Mouse (Mus musculus) embryonic facial prominence, embryonic 13.5 days (tissue): ENCODE data around the gene Crybb1. TPM values are rescaled to one million over a fixed set of nuclear protein-coding genes. Genes with fewer than 3 reads are reported as not detected.

ENCODE experiments used
- ATAC-seq: fragments of 200-750 bp; cut with Nextera tagmentation; 2 replicates; pipeline ENCODE4 v1.8.0; 2017; ENCODE audit warnings: low read depth; ENCODE audit not compliant: insufficient number of reproducible peaks, insufficient read depth, low FRiP score, low TSS enrichment
- H3K27ac ChIP-seq: fragments of 300-500 bp; sonication (generic); 2 replicates; pipeline ENCODE4 v1.5.1; 2015; ENCODE audit warnings: moderate library complexity, mild to moderate bottlenecking, inconsistent platforms
- H3K27me3 ChIP-seq: fragments of 300-500 bp; sonication (generic); 2 replicates; pipeline ENCODE4 v1.6.1; 2015; ENCODE audit warnings: mild to moderate bottlenecking, inconsistent platforms
- H3K36me3 ChIP-seq: fragments of 300-500 bp; sonication (generic); 2 replicates; pipeline ENCODE4 v1.6.1; 2015; ENCODE audit warnings: mild to moderate bottlenecking, inconsistent platforms
- H3K4me1 ChIP-seq: fragments of 300-500 bp; sonication (generic); 2 replicates; pipeline ENCODE4 v1.6.1; 2015; ENCODE audit warnings: inconsistent platforms
- H3K4me2 ChIP-seq: fragments of 300-500 bp; sonication (generic); 2 replicates; pipeline ENCODE4 v1.6.1; 2015; ENCODE audit warnings: moderate library complexity, mild to moderate bottlenecking, inconsistent platforms
- H3K4me3 ChIP-seq: fragments of 300-500 bp; sonication (generic); 2 replicates; pipeline ENCODE4 v1.5.1; 2015; ENCODE audit warnings: mild to moderate bottlenecking, inconsistent platforms
- H3K9ac ChIP-seq: fragments of 300-500 bp; sonication (generic); 2 replicates; pipeline ENCODE4 v1.6.1; 2015; ENCODE audit warnings: mild to moderate bottlenecking, inconsistent platforms
- H3K9me3 ChIP-seq: fragments of 300-500 bp; sonication (generic); 2 replicates; pipeline ENCODE4 v1.6.1; 2016; ENCODE audit warnings: inconsistent platforms
- WGBS: fragments of 180-500 bp; shearing (Covaris S2); methylation state at CpG from one replicate; pipeline ENCODE4 v1.1.7; 2015; ENCODE audit warnings: mixed read lengths; 5-methylcytosine and 5-hydroxymethylcytosine counted together
- polyA plus RNA-seq: library from polyadenylated mRNA; unstranded; fragments of >200 nt; fragmentation: Nextera tagmentation; extraction: Ambion mirVana; gene quantifications from 2 replicates; pipeline ENCODE4 v1.2.1, GENCODE M21; 2015

Crybb1 gene
- polyA plus RNA-seq, 1 experiment from 2014 or later: 1.3 TPM

DNA sequence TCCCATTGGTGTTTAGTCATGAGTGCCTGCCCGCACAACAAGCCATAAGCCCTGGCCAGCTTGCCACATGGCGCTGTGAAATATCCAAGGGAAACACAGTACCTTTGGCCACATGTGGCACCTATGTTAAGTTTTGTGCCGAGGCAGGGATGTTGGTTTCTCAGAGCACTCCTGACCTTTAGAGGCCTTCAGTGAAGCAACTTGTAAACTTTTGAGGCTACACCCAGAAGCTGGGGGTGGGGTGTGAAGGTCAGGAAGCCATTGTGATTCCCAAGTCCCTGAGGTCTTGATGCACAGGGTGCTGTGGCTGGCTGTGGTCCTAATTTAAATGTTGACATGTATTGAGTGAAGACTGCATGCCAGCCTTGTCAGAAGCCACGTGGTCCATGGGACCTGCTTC is 43.8 kb downstream of the Crybb1 start:
- Histone ChIP-seq H3K4me3 (no peak overlapping the region), H3K27ac (no peak overlapping the region), H3K27me3 (no peaks in the 10 kb centered on the region), H3K4me2 (no peak overlapping the region), H3K4me1 (peaks cover 19% of the 10 kb centered on the region), H3K9ac (no peak overlapping the region), H3K9me3 (no peaks in the 10 kb centered on the region), H3K36me3 (peaks cover 3% of the 10 kb centered on the region; the same call in 1 of the 2 replicates)
- WGBS: 82% methylated on average over 4 of the region's 4 CpGs
- ATAC-seq: no peak

DNA sequence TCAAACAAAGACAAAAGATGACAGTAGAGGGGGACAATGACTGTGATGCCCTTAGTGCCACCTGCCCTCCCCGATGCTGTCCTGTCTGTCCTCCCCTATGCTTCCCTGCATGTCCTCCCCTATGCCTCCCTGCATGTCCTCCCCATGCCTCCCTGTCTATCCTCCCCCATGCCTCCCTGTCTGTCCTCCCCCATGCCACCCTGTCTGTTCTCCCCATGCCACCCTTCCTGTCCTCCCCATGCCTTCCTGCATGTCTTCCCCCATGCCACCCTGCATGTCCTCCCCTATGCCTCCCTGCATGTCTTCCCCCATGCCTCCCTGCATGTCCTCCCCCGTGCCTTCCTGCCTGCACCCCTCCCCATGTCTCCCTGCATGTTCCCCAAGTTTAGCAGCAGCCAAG is 44.5 kb downstream of the Crybb1 start:
- Histone ChIP-seq H3K4me1 (peaks cover 12% of the 10 kb centered on the region; the same call in 1 of the 2 replicates), H3K4me2 (no peak overlapping the region), H3K9me3 (no peaks in the 10 kb centered on the region), H3K36me3 (peaks cover 10% of the 10 kb centered on the region), H3K27me3 (no peaks in the 10 kb centered on the region), H3K27ac (no peak overlapping the region), H3K4me3 (no peak overlapping the region), H3K9ac (no peak overlapping the region)
- WGBS: 90% methylated on average over 2 of the region's 2 CpGs
- no peak for ATAC-seq

GRCm38 (mm10) chr5:112300721-112301308 is 45.2 kb downstream of the Crybb1 start:
- Histone ChIP-seq H3K27ac (no peak overlapping the region), H3K27me3 (no peaks in the 10 kb centered on the region), H3K4me3 (no peak overlapping the region), H3K9ac (no peak overlapping the region), H3K9me3 (no peaks in the 10 kb centered on the region), H3K4me2 (no peak overlapping the region), H3K4me1 (peaks cover 7% of the 10 kb centered on the region; the same call in 1 of the 2 replicates), H3K36me3 (peaks cover 17% of the 10 kb centered on the region)
- WGBS: 86% methylated on average over 6 of the region's 6 CpGs
- no peak for ATAC-seq

DNA sequence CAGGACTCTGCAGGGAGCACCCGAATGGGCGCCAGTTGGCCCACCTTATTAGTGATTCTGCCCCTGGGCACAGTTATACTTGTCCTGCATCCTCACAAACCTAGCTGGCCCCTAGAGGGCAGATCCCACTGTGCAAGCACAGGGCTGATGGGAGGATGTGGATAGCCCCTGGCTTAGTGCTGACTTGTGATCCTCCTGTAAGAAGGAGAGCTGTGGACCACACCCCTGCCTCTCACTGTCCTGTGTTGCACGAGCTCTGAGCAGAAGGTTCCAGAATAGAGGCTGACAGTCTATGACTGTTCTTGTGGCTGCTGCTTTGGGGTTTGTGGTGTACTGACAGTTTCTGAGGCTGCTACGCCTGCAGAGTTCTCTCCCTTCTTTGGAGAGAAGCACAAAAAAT is 46.1 kb downstream of the Crybb1 start:
- no peaks in the 10 kb centered on the region for H3K9me3 ChIP-seq
- no peak overlapping the region for H3K27ac ChIP-seq
- H3K9ac ChIP-seq: 0 out of 2 replicates have a peak overlapping the region, but pooled peaks have one; percentile 36
- H3K36me3 ChIP-seq: peaks cover 20% of the 10 kb centered on the region
- no peak overlapping the region for H3K4me3 ChIP-seq
- peaks cover 6% of the 10 kb centered on the region; the same call in 1 of the 2 replicates for H3K4me1 ChIP-seq
- ATAC-seq: no peak
- no peak overlapping the region for H3K4me2 ChIP-seq
- 85% methylated on average over 4 of the region's 4 CpGs for WGBS
- no peaks in the 10 kb centered on the region for H3K27me3 ChIP-seq

DNA sequence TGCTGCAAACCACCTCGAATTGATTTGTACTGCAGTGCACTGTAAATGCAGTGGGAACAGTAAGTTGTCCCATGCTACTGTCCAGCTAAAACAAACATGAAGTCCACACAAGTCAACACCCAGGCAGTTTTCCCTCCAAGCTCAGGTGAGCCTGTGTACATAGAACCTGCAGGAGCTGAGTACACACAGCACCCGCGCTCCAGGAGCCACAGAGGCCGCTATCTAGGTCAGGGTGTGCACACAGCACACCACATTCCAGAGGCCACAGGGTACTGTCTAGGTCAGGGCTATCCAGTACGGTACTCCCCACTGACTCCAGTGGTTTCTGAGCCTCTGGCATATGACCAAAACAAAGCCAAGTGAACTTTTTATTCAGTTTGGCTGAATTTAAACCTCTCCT is 46.7 kb downstream of the Crybb1 start:
- peaks cover under 1% of the 10 kb centered on the region; the same call in 1 of the 2 replicates for H3K4me1 ChIP-seq
- H3K4me3 ChIP-seq: no peak overlapping the region
- H3K36me3 ChIP-seq: peaks cover 22% of the 10 kb centered on the region
- H3K27me3 ChIP-seq: no peaks in the 10 kb centered on the region
- no peak overlapping the region for H3K4me2 ChIP-seq
- no peak overlapping the region for H3K9ac ChIP-seq
- H3K9me3 ChIP-seq: no peaks in the 10 kb centered on the region
- peak overlapping the region; percentile 7; the same call in 1 of the 2 replicates for H3K27ac ChIP-seq
- 89% methylated on average over 5 of the region's 5 CpGs for WGBS
- no peak for ATAC-seq

DNA sequence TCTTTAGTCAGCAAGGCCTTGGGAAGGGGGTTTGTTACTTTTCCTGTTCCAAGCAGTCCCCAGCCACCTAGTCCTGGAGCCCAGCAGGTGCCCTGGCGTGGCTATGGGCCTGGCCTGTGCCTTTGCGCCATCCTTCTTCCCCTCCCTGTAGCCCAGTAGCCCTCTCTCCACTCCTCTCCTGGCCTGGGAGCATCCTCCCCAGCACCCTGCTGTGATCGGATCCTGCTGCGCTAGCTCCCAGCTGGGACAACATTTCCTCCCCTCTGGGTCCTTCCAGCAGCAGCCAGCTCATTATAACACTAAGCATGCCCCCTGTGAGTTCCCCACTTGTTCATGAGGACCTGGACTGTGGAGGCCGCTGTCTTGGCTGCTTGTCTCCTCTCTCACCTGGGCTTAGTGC is 50.2 kb downstream of the Crybb1 start:
- no peak overlapping the region for H3K9ac ChIP-seq
- H3K27me3 ChIP-seq: no peaks in the 10 kb centered on the region
- no peaks in the 10 kb centered on the region for H3K4me1 ChIP-seq
- ATAC-seq: no peak
- H3K9me3 ChIP-seq: no peaks in the 10 kb centered on the region
- WGBS: 65% methylated on average over 5 of the region's 5 CpGs
- no peak overlapping the region for H3K27ac ChIP-seq
- H3K4me3 ChIP-seq: no peak overlapping the region
- no peak overlapping the region for H3K4me2 ChIP-seq
- H3K36me3 ChIP-seq: peaks cover 53% of the 10 kb centered on the region

DNA sequence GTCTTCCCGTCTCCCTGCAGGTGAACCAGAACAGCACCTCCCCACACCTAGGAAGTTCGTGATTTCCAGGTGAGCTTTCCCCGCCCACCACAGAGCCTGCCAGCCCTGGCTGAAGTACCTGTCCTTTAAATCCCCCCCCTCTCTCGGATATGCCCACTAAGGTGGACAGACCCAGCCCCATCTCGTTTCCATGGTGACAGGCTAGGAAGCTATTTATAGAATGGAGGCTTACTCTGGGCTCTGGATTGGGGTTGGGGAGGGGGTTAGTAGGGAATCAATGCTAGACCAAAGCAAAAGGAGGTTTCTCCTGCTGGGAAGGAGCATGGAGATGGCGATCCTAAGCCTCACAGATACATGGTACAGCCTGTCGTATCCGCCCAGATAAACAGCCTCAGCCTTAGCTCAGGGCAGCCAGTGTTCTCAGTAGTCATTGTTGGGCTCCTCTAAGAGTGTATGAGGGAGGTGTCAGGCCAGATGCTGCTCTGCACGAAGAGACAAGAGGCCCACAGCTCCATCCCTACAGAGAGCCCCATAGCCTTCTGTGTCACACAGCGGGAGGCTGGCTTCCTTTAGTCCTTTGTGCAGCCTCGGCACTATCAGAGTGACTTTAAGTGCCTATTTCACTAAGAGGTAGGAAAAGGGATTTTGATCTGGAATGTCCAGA is 57.7 kb downstream of the Crybb1 start:
- Histone ChIP-seq H3K9me3 (no peaks in the 10 kb centered on the region), H3K27ac (no peak overlapping the region), H3K36me3 (peaks cover 74% of the 10 kb centered on the region), H3K4me1 (no peaks in the 10 kb centered on the region), H3K4me2 (no peak overlapping the region), H3K27me3 (no peaks in the 10 kb centered on the region), H3K9ac (no peak overlapping the region), H3K4me3 (no peak overlapping the region)
- no peak for ATAC-seq
- WGBS: 73% methylated on average over 11 of the region's 11 CpGs

- Histone ChIP-seq H3K9me3 (no peaks in the 10 kb centered on the region), H3K36me3 (peaks cover 47% of the 10 kb centered on the region), H3K4me3 (no peak overlapping the region), H3K4me2 (no peak overlapping the region), H3K27ac (no peak overlapping the region), H3K4me1 (no peaks in the 10 kb centered on the region), H3K27me3 (no peaks in the 10 kb centered on the region), H3K9ac (no peak overlapping the region)
- ATAC-seq: no peak
- 81% methylated on average over 5 of the region's 5 CpGs for WGBS
These were observed 60.9 kb downstream of the Crybb1 start for GRCm38 (mm10) chr5:112316468-112316867.

DNA sequence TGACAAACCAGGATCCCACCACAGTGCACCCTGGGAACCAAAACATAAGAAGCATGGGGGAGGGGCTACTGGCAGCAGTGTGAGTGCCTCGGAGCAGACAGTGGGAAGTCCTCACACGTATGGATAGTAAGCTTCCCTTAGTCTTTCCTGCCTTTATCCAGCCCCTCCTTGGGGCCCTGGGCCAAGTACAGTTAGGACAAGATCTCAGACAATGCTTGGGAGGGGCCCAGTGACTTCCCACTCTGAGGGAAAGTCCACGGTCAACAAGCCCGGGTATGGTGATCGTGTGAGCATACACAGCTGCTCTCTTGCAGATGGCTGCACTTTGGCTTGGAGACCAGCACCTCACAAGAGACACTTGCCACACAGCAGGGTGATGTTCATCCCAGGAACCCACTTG is 61.7 kb downstream of the Crybb1 start:
- Histone ChIP-seq H3K27ac (no peak overlapping the region), H3K4me3 (no peak overlapping the region), H3K9me3 (no peaks in the 10 kb centered on the region), H3K4me2 (no peak overlapping the region), H3K9ac (no peak overlapping the region), H3K4me1 (no peaks in the 10 kb centered on the region), H3K36me3 (peaks cover 41% of the 10 kb centered on the region), H3K27me3 (no peaks in the 10 kb centered on the region)
- ATAC-seq: no peak
- WGBS: 66% methylated on average over 5 of the region's 5 CpGs

Other genes starting within 250 kb of the Crybb1 start
- 1.0 and 1.9 TPM in 2 replicates for gene Cryba4, start 3.3 kb upstream of the Crybb1 start, polyA plus RNA-seq
- gene Tpst2, start 20.9 kb downstream of the Crybb1 start, polyA plus RNA-seq: 38.7 and 42.8 TPM in 2 replicates
- gene Tfip11, start 70.5 kb downstream of the Crybb1 start, polyA plus RNA-seq: 31.8 and 32.8 TPM in 2 replicates
- 42.1 and 54.9 TPM in 2 replicates for gene Srrd, start 87.2 kb downstream of the Crybb1 start, polyA plus RNA-seq
- 42.4 and 42.9 TPM in 2 replicates for gene Hps4, start 87.3 kb downstream of the Crybb1 start, polyA plus RNA-seq
- gene Gm6583, start 100.2 kb downstream of the Crybb1 start, polyA plus RNA-seq: 0.18 and 0.34 TPM in 2 replicates
- gene Asphd2, start 139.1 kb downstream of the Crybb1 start, polyA plus RNA-seq: 14.5 and 14.8 TPM in 2 replicates
- 0.08 and 0.15 TPM in 2 replicates for gene Gm6588, start 193.6 kb downstream of the Crybb1 start, polyA plus RNA-seq